Mouse (Mus musculus) MEL (cell line): ENCODE results near the gene Tkt. TPM values are rescaled to one million over a fixed set of nuclear protein-coding genes. Genes with fewer than 3 reads are reported as not detected.

ENCODE experiments used
- DNase-seq: peaks from one replicate; pipeline ENCODE4 v3.0.0; 2011; ENCODE audit warnings: low read depth, low spot score
- H3K27ac ChIP-seq: 2 replicates; pipeline ENCODE4 v1.5.1; 2012; ENCODE audit warnings: low read depth, mild to moderate bottlenecking, control low read depth, low read length, moderate library complexity; ENCODE audit not compliant: control insufficient read depth
- H3K27me3 ChIP-seq, 2 experiments: fragments of 150-350 bp in 1 of 2; sonication (generic) in 1 of 2; 2 replicates each; pipeline ENCODE4 v1.6.1; 2012; ENCODE audit warnings: low read length in 2 of 2, mild to moderate bottlenecking in 2 of 2, improper control_type of control experiment in 1 of 2, moderate library complexity in 1 of 2; ENCODE audit not compliant: insufficient read depth in 2 of 2, control insufficient read depth in 1 of 2
- H3K36me3 ChIP-seq, 2 experiments: 2 replicates each; pipeline ENCODE4 v1.6.1; 2012 to 2014; ENCODE audit warnings: low read length in 2 of 2, improper control_type of control experiment in 1 of 2, inconsistent platforms in 1 of 2, mild to moderate bottlenecking in 1 of 2; ENCODE audit not compliant: insufficient read depth in 2 of 2, control insufficient read depth in 1 of 2
- H3K4me1 ChIP-seq, 2 experiments: fragments of 150-350 bp in 1 of 2; sonication (generic) in 1 of 2; 2 replicates each; pipeline ENCODE4 v1.6.1; 2012; ENCODE audit warnings: low read length in 2 of 2, improper control_type of control experiment in 1 of 2, mild to moderate bottlenecking in 1 of 2; ENCODE audit not compliant: insufficient read depth in 2 of 2, control insufficient read depth in 1 of 2
- H3K4me3 ChIP-seq, 2 experiments: fragments of 150-350 bp in 1 of 2; sonication (generic) in 1 of 2; 2 replicates each; pipeline ENCODE4 v1.5.1; 2012; ENCODE audit warnings: low read depth in 2 of 2, low read length in 2 of 2, mild to moderate bottlenecking in 2 of 2, moderate library complexity in 2 of 2, control low read depth in 1 of 2, improper control_type of control experiment in 1 of 2; ENCODE audit not compliant: control insufficient read depth in 1 of 2, insufficient read depth in 1 of 2
- H3K79me2 ChIP-seq: 2 replicates; pipeline ENCODE4 v1.6.1; 2012; ENCODE audit warnings: mild to moderate bottlenecking, low read length, moderate library complexity; ENCODE audit not compliant: control insufficient read depth, poor library complexity, insufficient read depth
- H3K9ac ChIP-seq: 2 replicates; pipeline ENCODE4 v1.6.1; 2012; ENCODE audit warnings: low read depth, mild to moderate bottlenecking, control low read depth, low read length, moderate library complexity; ENCODE audit not compliant: control insufficient read depth, poor library complexity, severe bottlenecking
- H3K9me3 ChIP-seq: fragments of 150-350 bp; sonication (generic); replicated peaks from 2 replicates; pipeline ENCODE4 v1.6.1; 2012; ENCODE audit warnings: mild to moderate bottlenecking, low read length, improper control_type of control experiment, moderate library complexity; ENCODE audit not compliant: insufficient read depth
- BHLHE40 ChIP-seq: IDR thresholded peaks from 2 replicates; pipeline ENCODE4 v1.6.1; 2012; ENCODE audit warnings: low read depth, mild to moderate bottlenecking, inconsistent platforms, low read length, improper control_type of control experiment, borderline replicate concordance
- CHD2 ChIP-seq: IDR thresholded peaks from 2 replicates; pipeline ENCODE4 v1.6.1; 2011; ENCODE audit warnings: low read length, improper control_type of control experiment
- EP300 ChIP-seq, 2 experiments: IDR thresholded peaks; 2 replicates each; pipeline ENCODE4 v1.6.1; 2011; ENCODE audit warnings: improper control_type of control experiment in 2 of 2, low read length in 2 of 2, low read depth in 1 of 2, mild to moderate bottlenecking in 1 of 2
- GATA1 ChIP-seq: IDR thresholded peaks from 2 replicates; pipeline ENCODE4 v1.6.1; 2011; ENCODE audit warnings: low read depth, low read length, improper control_type of control experiment
- JUND ChIP-seq: IDR thresholded peaks from 2 replicates; pipeline ENCODE4 v1.6.1; 2011; ENCODE audit warnings: low read depth, mild to moderate bottlenecking, improper control_type of control experiment, low read length
- KAT2A ChIP-seq: conservative IDR thresholded peaks from 2 replicates; pipeline ENCODE4 v1.6.1; 2012; ENCODE audit warnings: low read depth, low read length, improper control_type of control experiment, inconsistent platforms
- MAX ChIP-seq: IDR thresholded peaks from 2 replicates; pipeline ENCODE4 v1.6.1; 2011; ENCODE audit warnings: low read length, improper control_type of control experiment
- MAZ ChIP-seq: IDR thresholded peaks from 2 replicates; pipeline ENCODE4 v1.6.1; 2012; ENCODE audit warnings: low read depth, mild to moderate bottlenecking, inconsistent platforms, low read length, improper control_type of control experiment
- MXI1 ChIP-seq: IDR thresholded peaks from 2 replicates; pipeline ENCODE4 v1.6.1; 2011; ENCODE audit warnings: mild to moderate bottlenecking, low read depth, low read length, improper control_type of control experiment
- MYB ChIP-seq: IDR thresholded peaks from 2 replicates; pipeline ENCODE4 v1.6.1; 2011; ENCODE audit warnings: mild to moderate bottlenecking, low read depth, low read length, improper control_type of control experiment
- MYC ChIP-seq: IDR thresholded peaks from 2 replicates; pipeline ENCODE4 v1.6.1; 2011; ENCODE audit warnings: low read depth, mild to moderate bottlenecking, low read length, improper control_type of control experiment, moderate library complexity
- POLR2AphosphoS2 ChIP-seq: IDR thresholded peaks from 2 replicates; pipeline ENCODE4 v1.6.1; 2011; ENCODE audit warnings: low read length, improper control_type of control experiment
- POLR2AphosphoS5 ChIP-seq: IDR thresholded peaks from 2 replicates; pipeline ENCODE4 v1.6.1; 2012; ENCODE audit warnings: low read depth, borderline replicate concordance, mild to moderate bottlenecking, inconsistent platforms, low read length, moderate library complexity, mixed read lengths
- RAD21 ChIP-seq: IDR thresholded peaks from 2 replicates; pipeline ENCODE4 v1.6.1; 2011; ENCODE audit warnings: mild to moderate bottlenecking, low read depth, low read length, improper control_type of control experiment
- RCOR1 ChIP-seq: IDR thresholded peaks from 2 replicates; pipeline ENCODE4 v1.6.1; 2012; ENCODE audit warnings: low read depth, mild to moderate bottlenecking, inconsistent platforms, low read length, improper control_type of control experiment
- SIN3A ChIP-seq: IDR thresholded peaks from 2 replicates; pipeline ENCODE4 v1.6.1; 2012; ENCODE audit warnings: low read length, improper control_type of control experiment, inconsistent platforms
- TAL1 ChIP-seq: IDR thresholded peaks from 2 replicates; pipeline ENCODE4 v1.6.1; 2012; ENCODE audit warnings: mild to moderate bottlenecking, inconsistent platforms, low read length, moderate library complexity, mixed read lengths
- ZMIZ1 ChIP-seq: IDR thresholded peaks from 2 replicates; pipeline ENCODE4 v1.6.1; 2012; ENCODE audit warnings: low read depth, mild to moderate bottlenecking, inconsistent platforms, low read length, improper control_type of control experiment, moderate library complexity
- polyA plus RNA-seq, 2 experiments: library from polyadenylated mRNA; stranded (reverse) in 1 of 2; unstranded in 1 of 2; fragments of >175 nt in 1 of 2; fragments of >200 nt in 1 of 2; gene quantifications; 2 replicates each; pipeline versions ENCODE4 v1.2.1 to v1.2.4; 2012; ENCODE audit warnings: low replicate concordance in 2 of 2, low read depth in 1 of 2; ENCODE audit not compliant: insufficient read length in 2 of 2, insufficient read depth in 1 of 2, missing spikeins in 1 of 2
- total RNA-seq: library from RNA; depleted of rRNA; stranded (reverse); fragments of 300-350 nt; gene quantifications from 2 replicates; pipeline ENCODE4 v1.2.3, GENCODE M21; 2012

Gene Tkt
- total and polyA plus RNA-seq, 3 experiments = 115 to 1,273 (median 640) TPM

DNA sequence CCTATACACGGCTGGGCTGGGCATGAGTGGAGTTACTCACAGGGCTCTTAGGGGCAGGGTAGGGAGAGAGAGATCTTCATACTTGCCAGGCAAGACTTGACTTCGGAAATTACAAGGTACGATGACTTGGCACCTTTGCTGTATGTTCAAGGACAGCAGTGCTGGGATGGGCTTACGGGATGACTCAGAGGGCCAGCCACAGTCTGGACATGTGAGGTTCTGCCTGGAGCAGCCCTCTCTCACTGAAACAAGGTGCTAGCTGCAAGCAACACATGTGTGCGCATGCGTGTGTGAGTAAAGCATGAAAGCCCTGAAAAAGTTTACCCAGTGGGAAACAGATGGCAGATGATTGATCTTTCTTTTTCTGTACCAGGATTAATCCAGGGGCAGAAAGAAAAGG is 16.3 kb upstream of the Tkt start:
- H3K9me3 ChIP-seq = no peaks in the 10 kb centered on the region
- H3K27ac ChIP-seq = no peak overlapping the region
- no peak for DNase-seq
- H3K27me3 ChIP-seq = no peaks in the 10 kb centered on the region
- no peaks in the 10 kb centered on the region for H3K36me3 ChIP-seq
- no peak overlapping the region for H3K4me3 ChIP-seq
- TF ChIP-seq GATA1 = no peak
- no peak for TF ChIP-seq CHD2
- no peaks in the 10 kb centered on the region for H3K4me1 ChIP-seq
- H3K9ac ChIP-seq = no peak overlapping the region
- H3K79me2 ChIP-seq = no peaks in the 10 kb centered on the region

DNA sequence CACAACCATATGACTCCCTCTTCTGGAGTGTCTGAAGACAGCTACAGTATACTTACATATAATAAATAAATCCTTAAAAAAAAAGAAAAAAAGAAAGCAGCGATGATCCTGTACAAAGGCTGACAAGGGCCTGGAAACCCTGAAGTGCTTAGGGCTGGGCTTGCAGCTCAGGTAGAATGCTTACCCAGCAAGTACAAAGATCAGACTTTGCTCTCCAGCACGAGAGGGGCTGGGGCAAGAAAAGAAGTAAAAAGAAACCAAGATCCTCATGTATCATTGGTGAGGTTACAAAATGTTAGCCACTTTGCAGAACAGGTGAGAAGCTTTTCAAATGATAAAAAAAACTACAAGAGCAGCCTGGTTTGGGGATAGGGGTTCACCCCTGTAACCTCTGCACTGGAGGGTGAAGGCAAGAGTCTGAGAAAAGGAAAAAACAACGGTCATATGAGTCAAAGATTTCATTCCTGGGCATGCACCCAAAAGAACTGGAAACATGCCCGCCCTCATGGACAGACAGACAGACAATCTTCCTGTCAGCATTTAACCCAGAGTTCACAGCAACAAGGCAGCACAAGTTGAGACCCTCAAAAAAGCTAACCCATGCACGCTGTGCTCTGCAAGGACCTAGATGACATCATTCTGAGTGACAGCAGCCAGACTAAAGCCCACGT is 14.2 kb upstream of the Tkt start:
- H3K4me1 ChIP-seq = no peaks in the 10 kb centered on the region
- no peaks in the 10 kb centered on the region for H3K27me3 ChIP-seq
- H3K9ac ChIP-seq = no peak overlapping the region
- no peaks in the 10 kb centered on the region for H3K79me2 ChIP-seq
- TF ChIP-seq JUND (no peak), RCOR1 (no peak), TAL1 (no peak), ZMIZ1 (no peak), BHLHE40 (no peak), POLR2AphosphoS2 (no peak), MAX (no peak), SIN3A (no peak), MYB (no peak), KAT2A (no peak), RAD21 (no peak), MXI1 (no peak), EP300 (IDR thresholded peaks at IDR 0.05; ENCODE audit: low read depth in 1 of 2, low read length in 2 of 2) (no peak), POLR2AphosphoS5 (no peak), MYC (no peak), MAZ (no peak)
- H3K36me3 ChIP-seq = no peaks in the 10 kb centered on the region
- H3K9me3 ChIP-seq = no peaks in the 10 kb centered on the region
- H3K27ac ChIP-seq = no peak overlapping the region
- no peak overlapping the region for H3K4me3 ChIP-seq
- DNase-seq = no peak
